Mouse (Mus musculus) hindbrain, embryonic 12.5 days (tissue): ENCODE data around the gene Vps26c. TPM values are rescaled to one million over a fixed set of nuclear protein-coding genes. Genes with fewer than 3 reads are reported as not detected.

ENCODE experiments used
- ATAC-seq: fragments of 200-750 bp; cut with Nextera tagmentation; 2 replicates; pipeline ENCODE4 v1.8.0; 2017; ENCODE audit warnings: moderate TSS enrichment; ENCODE audit not compliant: low FRiP score
- H3K27ac ChIP-seq: fragments of 300-500 bp; sonication (generic); 2 replicates; pipeline ENCODE4 v1.5.1; 2016; ENCODE audit warnings: mild to moderate bottlenecking
- H3K27me3 ChIP-seq: fragments of 300-500 bp; sonication (generic); 2 replicates; pipeline ENCODE4 v1.6.1; 2016; ENCODE audit warnings: mild to moderate bottlenecking
- H3K36me3 ChIP-seq: fragments of 300-500 bp; sonication (generic); 2 replicates; pipeline ENCODE4 v1.6.1; 2016; ENCODE audit warnings: mild to moderate bottlenecking
- H3K4me1 ChIP-seq: fragments of 300-500 bp; sonication (generic); 2 replicates; pipeline ENCODE4 v1.6.1; 2016
- H3K4me2 ChIP-seq: fragments of 300-500 bp; sonication (generic); replicated peaks from 2 replicates; pipeline ENCODE4 v1.6.1; 2016; ENCODE audit warnings: mild to moderate bottlenecking
- H3K4me3 ChIP-seq: fragments of 300-500 bp; sonication (generic); 2 replicates; pipeline ENCODE4 v1.5.1; 2016; ENCODE audit warnings: mild to moderate bottlenecking
- H3K9ac ChIP-seq: fragments of 300-500 bp; sonication (generic); 2 replicates; pipeline ENCODE4 v1.6.1; 2016; ENCODE audit warnings: mild to moderate bottlenecking, moderate library complexity
- H3K9me3 ChIP-seq: fragments of 300-500 bp; sonication (generic); replicated peaks from 2 replicates; pipeline ENCODE4 v1.6.1; 2016; ENCODE audit warnings: mild to moderate bottlenecking
- WGBS: fragments of 180-500 bp; shearing (Covaris S2); methylation state at CpG from one replicate; pipeline ENCODE4 v1.1.7; 2016; 5-methylcytosine and 5-hydroxymethylcytosine counted together
- polyA plus RNA-seq: library from polyadenylated mRNA; unstranded; fragments of >200 nt; fragmentation: Nextera tagmentation; extraction: Ambion mirVana; gene quantifications from 2 replicates; pipeline ENCODE4 v1.2.1, GENCODE M21; 2016

The Vps26c gene
- polyA plus RNA-seq: 67.0 and 70.3 TPM in 2 replicates

- no peaks in the 10 kb centered on the region for H3K9me3 ChIP-seq
- H3K36me3 ChIP-seq: no peaks in the 10 kb centered on the region
- H3K4me3 ChIP-seq: peak within 1 kb of the TSS; percentile 85
- under 1% methylated on average over 81 of the region's 93 CpGs for WGBS
- peaks cover 24% of the 10 kb centered on the region for H3K4me1 ChIP-seq
- no peaks in the 10 kb centered on the region for H3K27me3 ChIP-seq
- H3K4me2 ChIP-seq: peak within 1 kb of the TSS; percentile 79
- H3K27ac ChIP-seq: peak within 1 kb of the TSS; percentile 95
- peak; percentile 95 for ATAC-seq
- H3K9ac ChIP-seq: peak within 1 kb of the TSS; percentile 85
These were observed at the start of gene Vps26c for GRCm38 (mm10) chr16:94526344-94527151. TSS of gene Vps26c (minus strand) at chr16:94526830.

- no peak for ATAC-seq
- peaks cover 47% of the 10 kb centered on the region for H3K4me1 ChIP-seq
- no peaks in the 10 kb centered on the region for H3K9me3 ChIP-seq
- H3K27me3 ChIP-seq: no peaks in the 10 kb centered on the region
- no peak overlapping the region for H3K27ac ChIP-seq
- H3K36me3 ChIP-seq: no peaks in the 10 kb centered on the region
- H3K4me2 ChIP-seq: no peak overlapping the region; the same call in 1 of the 2 replicates
- H3K9ac ChIP-seq: no peak overlapping the region
- no peak overlapping the region for H3K4me3 ChIP-seq
- WGBS: 77% methylated on average over 5 of the region's 5 CpGs
These were observed 49.1 kb upstream of the Vps26c start for GRCm38 (mm10) chr16:94575757-94576156.

- ATAC-seq: no peak
- no peaks in the 10 kb centered on the region for H3K36me3 ChIP-seq
- H3K9ac ChIP-seq: no peak overlapping the region
- H3K4me3 ChIP-seq: no peak overlapping the region
- H3K4me1 ChIP-seq: peaks cover 40% of the 10 kb centered on the region
- H3K4me2 ChIP-seq: no peak overlapping the region
- no peak overlapping the region for H3K27ac ChIP-seq
- no peaks in the 10 kb centered on the region for H3K27me3 ChIP-seq
- no peaks in the 10 kb centered on the region for H3K9me3 ChIP-seq
These were observed 48.1 kb upstream of the Vps26c start for GRCm38 (mm10) chr16:94574718-94575094.

GRCm38 (mm10) chr16:94574025-94574717 lies 47.5 kb upstream of the Vps26c start:
- ATAC-seq: no peak
- Histone ChIP-seq H3K9me3 (no peaks in the 10 kb centered on the region), H3K4me1 (peaks cover 39% of the 10 kb centered on the region), H3K4me3 (no peak overlapping the region), H3K9ac (no peak overlapping the region), H3K27me3 (no peaks in the 10 kb centered on the region), H3K27ac (no peak overlapping the region), H3K36me3 (no peaks in the 10 kb centered on the region), H3K4me2 (no peak overlapping the region)
- 86% methylated on average over 3 of the region's 3 CpGs for WGBS

- no peak for ATAC-seq
- 52% methylated on average over 2 of the region's 2 CpGs for WGBS
- no peaks in the 10 kb centered on the region for H3K9me3 ChIP-seq
- no peaks in the 10 kb centered on the region for H3K36me3 ChIP-seq
- no peak overlapping the region for H3K9ac ChIP-seq
- no peak overlapping the region for H3K4me3 ChIP-seq
- no peak overlapping the region for H3K27ac ChIP-seq
- peak overlapping the region; percentile 33 for H3K4me2 ChIP-seq
- peaks cover 42% of the 10 kb centered on the region for H3K4me1 ChIP-seq
- H3K27me3 ChIP-seq: no peaks in the 10 kb centered on the region
These were observed 45.8 kb upstream of the Vps26c start for GRCm38 (mm10) chr16:94572422-94572821.

- Histone ChIP-seq H3K4me3 (peak overlapping the region; percentile 98), H3K9ac (peak overlapping the region; percentile 100), H3K36me3 (no peaks in the 10 kb centered on the region), H3K27ac (peak overlapping the region; percentile 100), H3K4me1 (peaks cover 40% of the 10 kb centered on the region), H3K27me3 (no peaks in the 10 kb centered on the region), H3K4me2 (peak overlapping the region; percentile 75), H3K9me3 (no peaks in the 10 kb centered on the region)
- WGBS: 31% methylated on average over 10 of the region's 10 CpGs
- no peak for ATAC-seq
These were observed 44.7 kb upstream of the Vps26c start for GRCm38 (mm10) chr16:94571111-94571993.

GRCm38 (mm10) chr16:94570361-94571041 lies 43.9 kb upstream of the Vps26c start:
- H3K4me3 ChIP-seq: peak overlapping the region; percentile 98
- H3K4me2 ChIP-seq: peak overlapping the region; percentile 75
- ATAC-seq: peak; percentile 15; the same call in 1 of the 2 replicates
- peak overlapping the region; percentile 100 for H3K9ac ChIP-seq
- H3K27ac ChIP-seq: peak overlapping the region; percentile 100
- no peaks in the 10 kb centered on the region for H3K27me3 ChIP-seq
- under 1% methylated on average over 65 of the region's 88 CpGs for WGBS
- H3K36me3 ChIP-seq: no peaks in the 10 kb centered on the region
- peaks cover 31% of the 10 kb centered on the region for H3K4me1 ChIP-seq
- H3K9me3 ChIP-seq: no peaks in the 10 kb centered on the region

GRCm38 (mm10) chr16:94569229-94570176 lies 42.9 kb upstream of the Vps26c start, which contains the start of gene Dyrk1a:
TSS of gene Dyrk1a (plus strand) at chr16:94570010.
- Histone ChIP-seq H3K9ac (peak within 1 kb of the TSS; percentile 100), H3K9me3 (no peaks in the 10 kb centered on the region)
- under 1% methylated on average over 83 of the region's 133 CpGs for WGBS

GRCm38 (mm10) chr16:94568335-94569228 lies 42.0 kb upstream of the Vps26c start:
- H3K9me3 ChIP-seq: no peaks in the 10 kb centered on the region
- peak; percentile 89 for ATAC-seq
- peak overlapping the region; percentile 100 for H3K27ac ChIP-seq
- 3% methylated on average over 47 of the region's 53 CpGs for WGBS
- peak overlapping the region; percentile 56 for H3K4me2 ChIP-seq
- peak overlapping the region; percentile 69 for H3K9ac ChIP-seq
- H3K4me1 ChIP-seq: peaks cover 21% of the 10 kb centered on the region
- H3K27me3 ChIP-seq: no peaks in the 10 kb centered on the region
- H3K36me3 ChIP-seq: no peaks in the 10 kb centered on the region
- peak overlapping the region; percentile 98 for H3K4me3 ChIP-seq

More at GRCm38 (mm10) chr16:94569229-94570176, 42.9 kb upstream of the Vps26c start, which contains the start of gene Dyrk1a:
- Histone ChIP-seq H3K27me3 (no peaks in the 10 kb centered on the region), H3K4me3 (peak within 1 kb of the TSS; percentile 98), H3K27ac (peak within 1 kb of the TSS; percentile 100), H3K4me2 (peak within 1 kb of the TSS; percentile 75), H3K36me3 (no peaks in the 10 kb centered on the region), H3K4me1 (peaks cover 25% of the 10 kb centered on the region)
- peak; percentile 96 for ATAC-seq

GRCm38 (mm10) chr16:94567751-94568150 lies 41.1 kb upstream of the Vps26c start:
- H3K9me3 ChIP-seq: no peaks in the 10 kb centered on the region
- no peak overlapping the region for H3K27ac ChIP-seq
- 75% methylated on average over 5 of the region's 5 CpGs for WGBS
- no peaks in the 10 kb centered on the region for H3K27me3 ChIP-seq
- H3K36me3 ChIP-seq: no peaks in the 10 kb centered on the region
- no peak overlapping the region for H3K9ac ChIP-seq
- no peak overlapping the region for H3K4me2 ChIP-seq
- ATAC-seq: no peak
- H3K4me3 ChIP-seq: no peak overlapping the region
- H3K4me1 ChIP-seq: peaks cover 16% of the 10 kb centered on the region
